Mouse (Mus musculus) cortical plate, adult 2 months (tissue): Measurements from ENCODE around the gene Adamts16.

Experiments
- CTCF ChIP-seq: fragments of 200-500 bp; IDR thresholded peaks from 2 replicates; pipeline ENCODE4 v1.5.1; 2011; ENCODE audit warnings: mild to moderate bottlenecking, control low read depth, low read length; ENCODE audit not compliant: insufficient read depth; ENCODE audit errors: extremely low read depth
- POLR2A ChIP-seq: fragments of 200-500 bp; IDR thresholded peaks from 2 replicates; pipeline ENCODE4 v1.6.1; 2011; ENCODE audit warnings: mild to moderate bottlenecking, low read length, control low read depth; ENCODE audit not compliant: insufficient read depth; ENCODE audit errors: extremely low read depth

- TF ChIP-seq POLR2A (no peak), CTCF (no peak)
Observed at GRCm38 (mm10) chr13:70779781-70780180, 61.8 kb downstream of the Adamts16 start.
